Mouse (Mus musculus): ENCODE measurements around the gene Tmem238. TPM values are rescaled to one million over a fixed set of nuclear protein-coding genes. Genes with fewer than 3 reads are reported as not detected.

The Tmem238 gene
- polyA plus RNA-seq, 1 experiment = 22.9 TPM

GRCm38 (mm10) chr7:4752821-4753570 lies 36.5 kb downstream of the Tmem238 start, which contains the start of gene Cox6b2:
Gene Cox6b2, minus strand, starts transcription at chr7:4753094.
- Histone ChIP-seq H3K36me3 (ENCODE audit: control insufficient read depth, insufficient read depth) (no peaks in the 10 kb centered on the region), H3K4me3 (ENCODE audit: insufficient read depth, poor library complexity, severe bottlenecking) (no peak within 1 kb of the TSS), H3K79me3 (ENCODE audit: low read depth) (no peaks in the 10 kb centered on the region), H3ac (ENCODE audit: control insufficient read depth, insufficient read length, low read depth) (no peak within 1 kb of the TSS), H3K79me2 (ENCODE audit: control insufficient read depth, insufficient read depth) (no peaks in the 10 kb centered on the region), H3K27me3 (ENCODE audit: control insufficient read depth, insufficient read depth, insufficient read length) (peaks cover 4% of the 10 kb centered on the region)
- TF ChIP-seq CTCF (IDR thresholded peaks at IDR 0.05; ENCODE audit: control insufficient read depth, insufficient read depth, insufficient read length) (no peak), MAX (IDR thresholded peaks at IDR 0.05) (no peak), MYOG (IDR thresholded peaks at IDR 0.05; ENCODE audit: control insufficient read depth, extremely low read depth, insufficient read length) (no peak), MYOD1 (IDR thresholded peaks at IDR 0.05; ENCODE audit: control insufficient read depth, insufficient read length, low read depth) (no peak), CEBPB (IDR thresholded peaks at IDR 0.05; ENCODE audit: low read depth) (no peak), FOSL1 (IDR thresholded peaks at IDR 0.05; ENCODE audit: insufficient read depth, low read length, poor library complexity, severe bottlenecking) (no peak), USF1 (IDR thresholded peaks at IDR 0.05; ENCODE audit: low read depth) (no peak)

- H3K36me3 ChIP-seq (ENCODE audit: control insufficient read depth, insufficient read depth) = no peaks in the 10 kb centered on the region
- no peaks in the 10 kb centered on the region for H3K79me2 ChIP-seq (ENCODE audit: control insufficient read depth, insufficient read depth)
- H3K27me3 ChIP-seq (ENCODE audit: control insufficient read depth, insufficient read depth, insufficient read length) = peaks cover 4% of the 10 kb centered on the region
- no peak overlapping the region for H3ac ChIP-seq (ENCODE audit: control insufficient read depth, insufficient read length, low read depth)
- no peaks in the 10 kb centered on the region for H3K79me3 ChIP-seq (ENCODE audit: low read depth)
- TF ChIP-seq USF1 (IDR thresholded peaks at IDR 0.05; ENCODE audit: low read depth) = no peak
- TF ChIP-seq MAX (IDR thresholded peaks at IDR 0.05) = no peak
- TF ChIP-seq CEBPB (IDR thresholded peaks at IDR 0.05; ENCODE audit: low read depth) = no peak
- TF ChIP-seq CTCF (IDR thresholded peaks at IDR 0.05; ENCODE audit: control insufficient read depth, insufficient read depth, insufficient read length) = no peak
- TF ChIP-seq FOSL1 (IDR thresholded peaks at IDR 0.05; ENCODE audit: insufficient read depth, low read length, poor library complexity, severe bottlenecking) = no peak
- no peak for TF ChIP-seq MYOD1 (IDR thresholded peaks at IDR 0.05; ENCODE audit: control insufficient read depth, insufficient read length, low read depth)
- no peak for TF ChIP-seq MYOG (IDR thresholded peaks at IDR 0.05; ENCODE audit: control insufficient read depth, extremely low read depth, insufficient read length)
- H3K4me3 ChIP-seq (ENCODE audit: insufficient read depth, poor library complexity, severe bottlenecking) = no peak overlapping the region
Measured at GRCm38 (mm10) chr7:4751971-4752820, 37.3 kb downstream of the Tmem238 start.

- no peak overlapping the region for H3ac ChIP-seq (ENCODE audit: control insufficient read depth, insufficient read length, low read depth)
- H3K79me3 ChIP-seq (ENCODE audit: low read depth) = no peaks in the 10 kb centered on the region
- H3K27me3 ChIP-seq (ENCODE audit: control insufficient read depth, insufficient read depth, insufficient read length) = peaks cover 4% of the 10 kb centered on the region
- H3K79me2 ChIP-seq (ENCODE audit: control insufficient read depth, insufficient read depth) = no peaks in the 10 kb centered on the region
- H3K4me3 ChIP-seq (ENCODE audit: insufficient read depth, poor library complexity, severe bottlenecking) = no peak overlapping the region
- no peak for TF ChIP-seq FOSL1 (IDR thresholded peaks at IDR 0.05; ENCODE audit: insufficient read depth, low read length, poor library complexity, severe bottlenecking)
- no peak for TF ChIP-seq CTCF (IDR thresholded peaks at IDR 0.05; ENCODE audit: control insufficient read depth, insufficient read depth, insufficient read length)
- no peak for TF ChIP-seq CEBPB (IDR thresholded peaks at IDR 0.05; ENCODE audit: low read depth)
- H3K36me3 ChIP-seq (ENCODE audit: control insufficient read depth, insufficient read depth) = no peaks in the 10 kb centered on the region
Measured at GRCm38 (mm10) chr7:4749169-4749568, 40.3 kb downstream of the Tmem238 start.

GRCm38 (mm10) chr7:4748321-4748720 lies 41.1 kb downstream of the Tmem238 start:
- Histone ChIP-seq H3K36me3 (ENCODE audit: control insufficient read depth, insufficient read depth) (no peaks in the 10 kb centered on the region), H3ac (ENCODE audit: control insufficient read depth, insufficient read length, low read depth) (no peak overlapping the region), H3K27me3 (ENCODE audit: control insufficient read depth, insufficient read depth, insufficient read length) (peaks cover 4% of the 10 kb centered on the region), H3K79me2 (ENCODE audit: control insufficient read depth, insufficient read depth) (no peaks in the 10 kb centered on the region), H3K79me3 (ENCODE audit: low read depth) (no peaks in the 10 kb centered on the region), H3K4me3 (ENCODE audit: insufficient read depth, poor library complexity, severe bottlenecking) (no peak overlapping the region)
- no peak for TF ChIP-seq MYOD1 (IDR thresholded peaks at IDR 0.05; ENCODE audit: control insufficient read depth, insufficient read length, low read depth)
- no peak for TF ChIP-seq MAX (IDR thresholded peaks at IDR 0.05)
- TF ChIP-seq CEBPB (IDR thresholded peaks at IDR 0.05; ENCODE audit: low read depth) = no peak
- no peak for TF ChIP-seq MYOG (IDR thresholded peaks at IDR 0.05; ENCODE audit: control insufficient read depth, extremely low read depth, insufficient read length)

- Histone ChIP-seq H3ac (ENCODE audit: control insufficient read depth, insufficient read length, low read depth) (no peak overlapping the region), H3K36me3 (ENCODE audit: control insufficient read depth, insufficient read depth) (no peaks in the 10 kb centered on the region), H3K27me3 (ENCODE audit: control insufficient read depth, insufficient read depth, insufficient read length) (peaks cover 4% of the 10 kb centered on the region), H3K79me2 (ENCODE audit: control insufficient read depth, insufficient read depth) (no peaks in the 10 kb centered on the region), H3K4me3 (ENCODE audit: insufficient read depth, poor library complexity, severe bottlenecking) (no peak overlapping the region), H3K79me3 (ENCODE audit: low read depth) (no peaks in the 10 kb centered on the region)
- no peak for TF ChIP-seq MAX (IDR thresholded peaks at IDR 0.05)
- no peak for TF ChIP-seq MYOD1 (IDR thresholded peaks at IDR 0.05; ENCODE audit: control insufficient read depth, insufficient read length, low read depth)
- TF ChIP-seq MYOG (IDR thresholded peaks at IDR 0.05; ENCODE audit: control insufficient read depth, extremely low read depth, insufficient read length) = no peak
- TF ChIP-seq USF1 (IDR thresholded peaks at IDR 0.05; ENCODE audit: low read depth) = no peak
- TF ChIP-seq CEBPB (IDR thresholded peaks at IDR 0.05; ENCODE audit: low read depth) = no peak
- TF ChIP-seq FOSL1 (IDR thresholded peaks at IDR 0.05; ENCODE audit: insufficient read depth, low read length, poor library complexity, severe bottlenecking) = no peak
- no peak for TF ChIP-seq CTCF (IDR thresholded peaks at IDR 0.05; ENCODE audit: control insufficient read depth, insufficient read depth, insufficient read length)
Measured at GRCm38 (mm10) chr7:4747156-4747899, 42.1 kb downstream of the Tmem238 start.

Data from C2C12 (cell line).